Mouse (Mus musculus): ENCODE data around the gene Sap30bp. TPM values are rescaled to one million over a fixed set of nuclear protein-coding genes. Genes with fewer than 3 reads are reported as not detected.
A peak's percentile ranks its signal among the peaks of the same experiment; 100 is the strongest.

Gene Sap30bp
- total RNA-seq, 2 experiments from 2014 or later: 11.5 to 11.6 TPM

DNA sequence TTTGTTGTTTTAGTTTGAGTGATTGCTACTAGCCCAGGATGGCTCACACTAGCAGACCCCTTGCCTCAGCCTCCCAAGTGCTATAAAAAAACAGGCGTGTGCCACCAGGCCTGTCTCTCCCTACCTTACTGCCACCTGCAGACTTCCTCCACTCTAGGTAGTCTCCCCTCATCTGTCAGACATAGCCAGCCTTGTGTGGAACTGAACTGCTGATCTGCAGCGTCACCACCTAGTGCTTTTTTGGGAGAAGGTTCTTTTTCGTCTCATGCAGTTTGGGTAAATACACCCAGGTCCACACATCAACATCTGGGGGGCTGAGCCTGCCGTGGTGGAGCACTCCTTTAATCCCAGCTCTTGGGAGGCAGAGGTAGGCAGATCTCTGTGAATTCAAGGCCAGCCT, 64.0 kb downstream of the Sap30bp start:
- intact Hi-C loops (cut with DNase I): no loop called here
- DNase-seq: no peak

DNA sequence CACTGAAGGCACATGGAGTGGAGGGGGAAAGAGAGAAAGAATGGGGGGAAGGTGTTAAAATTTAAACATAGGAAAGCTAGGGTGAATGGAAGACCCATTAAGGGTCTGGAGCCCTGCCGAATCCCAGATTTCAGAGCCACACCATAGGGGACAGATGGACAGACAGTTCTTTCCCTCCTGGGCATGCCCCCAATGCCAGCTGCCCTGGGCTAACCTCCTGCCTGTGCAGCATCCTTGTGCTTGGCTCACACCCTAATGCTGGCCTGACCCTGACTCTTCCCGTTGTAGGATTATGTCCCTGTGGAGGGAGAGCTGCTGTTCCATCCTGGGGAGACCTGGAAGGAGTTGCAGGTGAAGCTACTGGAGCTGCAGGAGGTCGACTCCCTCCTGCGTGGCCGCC, 64.6 kb downstream of the Sap30bp start:
- intact Hi-C loops (cut with DNase I): no loop called here
- DNase-seq: no peak

DNA sequence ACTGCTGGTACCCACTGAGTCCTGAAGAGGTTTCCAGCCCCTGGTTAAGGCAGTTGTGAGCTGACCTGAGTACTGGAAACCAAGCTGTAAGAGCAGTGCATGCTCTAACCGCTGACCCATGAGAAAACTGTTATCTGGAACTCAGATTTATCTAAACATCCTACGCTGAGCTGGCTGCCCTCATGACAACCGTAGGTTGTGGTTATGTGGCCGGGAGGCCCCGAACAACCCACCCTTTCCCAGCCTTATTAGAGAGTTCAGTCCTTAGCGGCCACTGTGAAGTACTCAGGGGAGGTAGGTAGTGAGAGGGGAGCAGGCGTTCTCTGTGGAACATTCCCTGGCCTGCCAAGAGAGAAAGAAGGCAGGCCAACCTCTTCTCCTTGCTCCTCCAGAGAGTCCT, 65.9 kb downstream of the Sap30bp start:
- no peak for DNase-seq
- intact Hi-C loops (cut with DNase I): no loop called here

DNA sequence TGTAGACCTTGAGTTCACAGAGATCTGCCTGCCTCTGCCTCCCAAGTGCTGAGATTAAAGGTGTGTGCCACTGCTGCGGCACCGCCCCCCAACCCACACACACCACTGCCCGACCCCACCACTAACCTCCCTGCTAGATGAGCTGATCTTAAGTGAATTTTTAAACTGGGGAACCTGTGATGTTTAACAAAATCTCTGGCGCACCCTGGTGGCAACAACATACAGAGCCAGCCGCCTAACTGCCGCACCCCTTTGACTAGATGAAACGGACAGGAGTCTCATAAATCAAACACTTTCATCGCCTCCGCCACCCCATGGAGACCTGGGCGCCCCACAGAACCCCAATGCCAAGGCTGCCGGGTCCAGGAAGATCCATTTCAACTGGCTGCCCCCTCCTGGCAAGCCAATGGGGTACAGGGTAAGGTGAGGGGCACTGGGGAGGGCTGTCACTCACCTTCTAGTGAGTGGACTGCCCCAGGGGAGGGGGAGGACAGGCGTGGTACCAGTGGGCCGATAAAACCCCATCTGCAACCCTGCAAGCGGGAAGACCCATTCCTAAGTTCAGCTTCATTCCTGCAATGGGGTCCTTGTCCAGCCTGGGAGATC, 66.6 kb downstream of the Sap30bp start:
- peak; percentile 63 to 67 for DNase-seq
- intact Hi-C loops (cut with DNase I): loop anchor here (2.0 kb wide), 1 partner anchor 61 kb away; no protein-coding TSS in a partner anchor

DNA sequence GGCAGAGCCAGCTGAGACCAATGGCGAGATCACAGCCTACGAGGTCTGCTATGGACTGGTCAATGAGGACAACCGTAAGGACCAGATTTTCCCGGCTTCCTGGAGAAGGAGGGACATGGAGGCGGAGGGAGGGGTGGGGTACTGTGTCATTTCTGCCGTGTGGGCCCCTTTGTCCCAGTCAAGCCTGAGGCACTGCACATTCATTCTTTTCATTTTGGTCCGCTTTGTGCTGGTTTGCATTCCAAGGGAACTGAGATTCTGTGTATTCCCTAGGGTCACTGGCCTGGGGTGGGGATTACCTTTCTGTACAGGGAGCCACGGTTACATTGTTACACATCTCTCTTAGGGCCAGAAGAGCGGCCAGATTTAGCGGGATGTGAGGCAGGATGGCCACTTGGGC, 67.5 kb downstream of the Sap30bp start:
- no peak for DNase-seq
- intact Hi-C loops (cut with DNase I): loop anchor here (2.0 kb wide), 1 partner anchor 62 kb away; no protein-coding TSS in a partner anchor

DNA sequence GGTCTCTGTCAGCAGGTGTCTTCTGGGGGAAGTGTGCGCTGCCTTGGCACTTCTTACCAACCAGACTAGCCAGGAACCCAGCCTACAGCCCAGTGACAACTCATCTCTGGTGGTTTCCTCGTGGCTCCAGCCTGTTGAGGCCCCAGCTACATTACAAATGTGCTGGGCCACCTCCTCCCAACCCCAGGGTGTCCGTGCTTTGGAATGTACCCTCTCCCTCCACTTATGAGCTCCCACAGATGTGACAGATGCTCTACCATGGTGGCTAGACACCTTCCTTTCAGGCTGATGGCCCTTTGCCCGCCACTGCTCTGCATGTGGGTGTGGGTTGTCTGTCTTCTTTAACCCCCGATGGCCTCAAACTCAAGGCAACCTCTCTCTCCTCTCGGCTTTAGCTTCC, 68.6 kb downstream of the Sap30bp start:
- no peak for DNase-seq

DNA sequence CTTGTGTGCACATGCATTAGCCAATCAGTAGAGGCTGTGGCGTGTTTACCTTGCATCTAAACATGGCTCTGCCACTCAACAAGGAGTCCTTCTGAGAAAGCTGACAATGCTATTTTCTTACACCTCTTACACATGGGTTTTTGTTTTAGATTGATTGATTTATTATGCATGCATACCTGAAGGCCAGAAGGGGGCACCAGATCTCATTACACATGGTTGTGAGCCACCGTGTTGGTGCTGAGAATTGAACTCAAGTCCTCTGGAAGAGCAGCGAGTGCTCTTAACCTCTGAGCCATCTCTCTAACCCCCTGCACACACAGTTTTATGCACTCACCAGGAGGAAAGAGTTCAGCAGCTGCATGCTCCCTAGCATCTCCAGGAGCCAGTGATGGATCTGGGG, 69.8 kb downstream of the Sap30bp start:
- intact Hi-C loops (cut with DNase I): no loop called here
- DNase-seq: no peak

More for the DNA sequence above, 68.6 kb downstream of the Sap30bp start:
- intact Hi-C loops (cut with DNase I): loop anchor here (2.0 kb wide), 1 partner anchor 63 kb away; no protein-coding TSS in a partner anchor

DNA sequence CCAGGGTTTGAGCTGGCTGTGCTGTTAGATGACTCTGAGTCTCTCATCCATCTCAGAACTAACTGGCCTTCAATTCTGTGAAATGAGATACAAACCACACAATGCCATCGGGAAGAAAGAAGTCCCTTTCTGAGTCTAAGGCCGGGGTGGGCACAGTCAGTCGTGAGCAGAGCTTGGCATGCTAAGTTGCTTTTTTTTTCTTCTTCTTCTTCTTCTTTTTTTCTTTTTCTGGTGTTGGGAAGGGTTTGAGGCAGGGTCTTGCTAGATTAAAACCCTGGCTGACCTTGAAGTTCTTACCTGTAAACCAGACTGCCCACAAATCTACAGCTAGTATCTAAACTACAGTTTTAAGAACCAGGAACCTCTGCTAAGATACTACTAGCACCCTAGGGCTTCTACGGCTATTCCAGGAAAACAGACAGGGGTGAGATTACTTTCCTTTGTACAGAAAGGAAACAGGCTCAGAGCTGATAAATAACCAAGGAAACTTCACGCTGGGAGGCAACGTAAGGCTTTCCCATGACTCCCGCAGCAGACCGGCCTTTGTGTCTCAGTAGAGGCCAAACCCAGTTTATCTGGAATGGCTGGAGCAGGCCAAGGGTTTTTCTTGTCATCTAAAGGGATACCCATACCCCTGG, 71.2 kb downstream of the Sap30bp start:
- intact Hi-C loops (cut with DNase I): no loop called here
- DNase-seq: no peak

DNA sequence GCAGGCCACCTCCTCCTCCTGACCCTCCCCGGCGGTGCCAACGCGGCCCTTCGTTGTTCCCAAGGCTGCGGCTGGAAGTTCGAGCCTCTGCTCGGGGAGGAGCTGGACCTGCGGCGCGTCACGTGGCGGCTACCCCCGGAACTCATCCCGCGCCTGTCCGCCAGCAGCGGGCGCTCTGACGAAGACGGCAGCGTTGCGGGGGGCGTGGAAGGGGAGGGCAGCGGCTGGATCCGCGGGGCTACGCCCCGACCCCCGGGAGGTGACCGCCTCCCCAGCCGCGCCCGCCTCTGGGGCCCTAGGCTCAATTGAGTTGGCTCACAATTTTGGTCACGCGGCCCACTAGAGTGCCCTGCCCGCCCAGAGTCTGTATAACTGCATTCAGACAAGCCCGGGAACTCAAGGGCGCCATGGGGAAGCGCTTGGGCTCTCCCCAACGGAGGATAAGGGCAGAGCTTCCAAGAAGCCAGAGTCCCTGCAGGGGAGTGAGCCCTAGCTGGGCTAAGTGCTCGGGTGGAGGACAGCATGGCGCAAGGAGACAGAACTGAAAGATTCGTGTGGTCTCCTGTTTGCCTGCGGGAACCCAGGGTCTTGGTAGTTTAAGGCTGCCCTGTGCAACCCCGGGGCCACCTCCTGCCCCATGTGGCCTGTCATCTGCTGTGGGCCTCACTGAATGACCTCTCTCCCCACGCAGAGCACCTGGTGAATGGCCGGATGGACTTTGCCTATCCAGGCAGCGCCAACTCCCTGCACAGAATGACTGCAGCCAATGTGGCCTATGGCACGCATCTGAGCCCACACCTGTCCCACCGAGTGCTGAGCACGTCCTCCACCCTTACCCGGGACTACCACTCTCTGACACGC, 72.0 kb downstream of the Sap30bp start:
- intact Hi-C loops (cut with DNase I): no loop called here
- peak; percentile 74 to 82 for DNase-seq

DNA sequence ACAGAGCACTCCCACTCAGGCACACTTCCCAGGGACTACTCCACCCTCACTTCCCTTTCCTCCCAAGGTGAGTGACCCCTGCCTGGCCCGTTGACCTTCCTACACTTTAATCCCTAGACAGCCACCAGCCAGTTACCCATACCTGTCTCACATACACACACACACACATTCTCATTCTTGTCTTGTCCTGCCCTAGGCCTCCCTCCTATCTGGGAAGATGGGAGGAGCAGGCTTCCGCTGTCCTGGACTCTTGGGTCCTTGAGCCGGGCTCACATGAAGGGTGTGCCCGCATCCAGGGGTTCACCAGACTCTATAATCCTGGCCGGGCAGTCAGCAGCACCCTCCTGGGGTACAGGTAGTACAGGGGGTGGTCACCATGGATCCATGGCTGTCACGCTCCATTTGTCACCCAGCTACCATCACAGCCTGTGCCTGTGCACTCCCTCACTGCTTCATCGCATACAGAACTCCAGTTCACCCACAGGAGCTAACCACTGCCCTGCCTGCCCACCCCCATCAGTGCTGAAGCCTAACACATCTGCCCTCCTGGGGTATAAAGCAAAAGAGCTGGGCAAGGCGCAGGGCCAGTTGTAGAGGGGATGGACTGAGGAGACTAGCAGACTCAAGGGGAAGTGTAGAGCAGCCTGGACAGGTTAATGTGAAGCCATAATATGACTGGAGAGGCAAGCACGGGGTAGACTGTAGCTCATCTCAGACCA, 72.8 kb downstream of the Sap30bp start:
- no peak for DNase-seq
- intact Hi-C loops (cut with DNase I): no loop called here

DNA sequence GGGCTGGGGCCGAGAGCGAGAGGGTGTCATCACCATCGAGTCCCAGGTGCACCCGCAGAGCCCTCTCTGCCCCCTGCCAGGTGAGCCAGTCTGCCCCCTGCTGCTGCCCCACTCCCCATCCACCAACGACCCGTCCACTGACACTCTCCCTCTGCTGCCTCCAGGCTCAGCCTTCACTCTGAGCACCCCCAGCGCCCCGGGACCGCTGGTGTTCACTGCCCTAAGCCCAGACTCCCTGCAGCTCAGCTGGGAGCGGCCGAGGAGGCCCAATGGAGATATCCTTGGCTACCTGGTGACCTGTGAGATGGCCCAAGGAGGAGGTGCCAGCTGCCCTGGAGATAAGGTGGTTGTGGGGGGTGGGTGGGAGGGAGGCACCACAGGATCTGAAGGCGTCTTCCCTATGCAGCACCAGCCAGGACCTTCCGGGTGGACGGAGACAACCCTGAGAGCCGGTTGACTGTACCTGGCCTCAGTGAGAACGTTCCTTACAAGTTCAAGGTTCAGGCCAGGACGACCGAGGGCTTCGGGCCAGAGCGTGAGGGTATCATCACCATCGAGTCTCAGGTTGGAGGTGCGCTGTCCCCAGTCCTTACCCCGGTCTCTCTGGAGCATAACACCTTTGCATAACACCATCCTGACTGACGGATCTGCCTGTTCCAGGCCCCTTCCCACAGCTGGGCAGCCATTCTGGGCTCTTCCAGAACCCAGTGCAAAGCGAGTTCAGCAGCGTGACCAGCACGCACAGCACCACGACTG, 74.2 kb downstream of the Sap30bp start:
- intact Hi-C loops (cut with DNase I): no loop called here
- no peak for DNase-seq

DNA sequence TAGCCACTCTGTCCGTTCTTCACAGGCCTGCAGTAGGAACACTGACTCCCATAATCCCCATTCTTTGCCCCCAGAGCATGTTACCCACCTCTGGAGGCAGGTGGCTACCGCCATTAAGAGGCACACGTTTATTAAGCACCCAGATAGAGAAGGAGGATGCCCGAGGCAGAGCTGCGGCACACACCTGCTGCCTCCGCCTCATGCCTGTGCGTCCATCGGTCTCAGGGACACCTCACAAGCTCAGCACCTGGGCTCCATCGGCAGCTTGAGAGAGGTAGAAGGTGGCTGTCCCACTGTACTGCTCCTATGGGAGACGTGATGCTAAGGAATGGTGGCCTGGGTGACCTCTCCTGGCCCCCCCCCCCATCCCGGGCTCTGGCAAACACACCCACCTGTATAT, 75.3 kb downstream of the Sap30bp start:
- DNase-seq: no peak
- intact Hi-C loops (cut with DNase I): no loop called here

DNA sequence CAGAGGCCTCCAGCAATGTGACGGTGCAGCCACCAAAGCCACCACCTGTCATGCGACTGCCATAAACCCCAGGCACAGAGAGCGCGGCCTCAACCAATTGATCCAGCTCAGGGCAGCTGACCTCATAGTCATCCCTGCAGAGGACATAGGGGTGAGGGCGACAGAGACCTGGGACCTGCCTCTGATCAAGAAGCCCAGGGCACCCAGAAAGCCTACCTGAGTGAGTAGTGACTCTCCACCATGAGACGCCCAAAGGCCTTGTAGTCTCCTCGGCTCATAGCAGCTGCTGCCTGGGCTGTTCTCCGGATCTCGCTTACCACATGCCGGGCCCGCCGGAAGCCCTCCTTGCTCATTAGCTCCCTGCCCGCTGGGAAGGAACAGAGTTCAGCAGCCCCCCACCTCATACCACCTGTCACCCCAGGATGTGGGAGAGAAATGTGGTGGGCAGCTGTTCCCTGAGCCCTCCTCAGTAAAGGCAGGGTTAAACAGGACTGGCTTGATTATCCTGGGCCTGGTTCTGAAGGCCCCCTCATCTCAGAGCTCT, 75.8 kb downstream of the Sap30bp start:
- intact Hi-C loops (cut with DNase I): no loop called here
- DNase-seq: no peak

DNA sequence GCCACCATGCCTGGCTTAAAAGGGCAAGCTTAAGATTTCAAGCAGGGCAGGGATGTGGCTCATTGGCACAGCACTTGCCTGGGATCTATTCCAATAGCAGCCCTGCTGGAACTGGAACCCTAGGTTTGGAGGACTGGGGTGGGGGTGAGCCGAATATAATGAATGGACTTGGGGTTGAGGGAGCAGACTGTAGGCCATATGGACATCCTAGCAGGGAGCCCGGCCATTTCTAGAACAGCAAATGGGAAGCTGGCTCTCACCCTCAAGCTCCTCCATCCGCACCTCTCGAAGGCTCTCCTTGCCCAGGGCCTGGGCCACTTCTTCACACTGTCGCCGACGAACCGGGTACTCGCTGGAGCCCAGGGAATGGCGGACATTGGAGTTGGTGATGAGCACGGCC, 76.6 kb downstream of the Sap30bp start:
- intact Hi-C loops (cut with DNase I): no loop called here
- no peak for DNase-seq

DNA sequence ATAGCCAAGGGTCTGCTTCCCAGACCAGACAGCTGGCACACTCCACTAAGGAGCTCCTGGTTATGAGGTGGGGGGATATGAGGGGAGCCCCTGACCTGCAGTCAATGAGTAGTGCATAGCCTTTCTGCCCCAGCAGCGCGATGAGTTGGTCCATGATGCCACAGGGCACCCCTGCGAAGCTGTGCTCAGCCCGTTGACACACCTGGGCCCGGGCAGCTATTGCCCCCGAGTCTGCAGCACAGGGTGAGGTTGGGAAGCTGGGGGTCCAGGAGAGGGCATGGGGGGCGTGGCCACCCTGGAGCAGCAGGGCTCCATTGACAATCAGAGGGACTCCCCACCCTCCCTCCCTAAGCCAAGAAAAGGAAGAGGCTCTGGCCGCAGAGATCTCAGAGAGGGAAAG, 77.1 kb downstream of the Sap30bp start:
- no peak for DNase-seq
- intact Hi-C loops (cut with DNase I): no loop called here

DNA sequence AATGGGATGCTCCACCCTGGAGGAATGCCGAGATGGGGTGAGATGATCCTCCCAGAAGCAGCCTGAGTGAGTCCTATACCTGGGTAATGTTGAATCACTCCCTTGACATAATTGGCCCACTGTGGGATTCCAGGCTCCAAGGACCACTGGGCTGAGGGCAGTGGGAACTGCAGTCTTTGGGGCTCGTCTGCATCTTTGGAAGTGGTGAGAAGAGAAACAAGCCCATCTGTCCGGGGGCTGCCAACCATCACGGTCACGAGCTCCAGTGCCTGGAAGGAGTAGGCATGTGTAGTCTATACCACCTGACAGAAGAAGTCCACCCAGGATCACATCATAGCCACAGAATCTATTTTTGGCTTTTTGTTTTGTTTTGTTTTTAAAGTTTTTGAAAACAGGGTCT, 77.9 kb downstream of the Sap30bp start:
- intact Hi-C loops (cut with DNase I): no loop called here
- no peak for DNase-seq

DNA sequence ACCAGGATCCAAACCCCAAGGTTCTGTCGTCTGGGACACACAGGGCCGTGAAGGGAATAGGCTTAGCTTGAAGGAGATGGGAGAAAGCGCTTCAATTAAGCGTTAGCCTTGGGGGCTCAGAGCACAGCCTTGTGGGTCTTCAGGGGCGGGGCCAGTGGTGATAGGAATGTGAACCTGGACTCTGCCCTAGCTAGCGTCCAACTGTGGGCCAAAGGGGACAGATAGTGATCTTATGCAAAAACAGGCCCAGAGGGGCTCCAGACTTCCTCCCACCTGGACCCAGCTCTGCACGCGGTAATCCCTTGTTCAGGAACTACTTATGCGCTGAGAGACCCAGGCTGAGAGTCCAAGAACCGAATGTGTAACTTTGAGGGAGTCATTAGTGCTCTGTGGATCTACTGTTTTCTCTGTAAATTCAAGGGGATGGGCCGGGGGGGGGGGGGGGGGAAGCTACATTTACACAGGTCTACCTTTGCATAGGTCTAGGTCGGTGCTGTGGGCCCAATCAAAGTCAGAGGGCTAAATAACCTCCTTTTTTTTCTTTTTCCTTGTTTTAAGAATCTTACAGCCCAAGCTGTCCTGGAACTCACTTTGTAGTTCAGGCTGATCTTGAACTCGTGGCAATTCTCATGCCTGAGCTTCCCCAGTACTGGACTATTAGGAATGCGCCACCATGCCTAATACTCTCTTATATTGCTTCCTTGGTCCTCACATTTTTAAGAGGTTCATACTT, 78.6 kb downstream of the Sap30bp start:
- intact Hi-C loops (cut with DNase I): no loop called here
- no peak for DNase-seq

DNA sequence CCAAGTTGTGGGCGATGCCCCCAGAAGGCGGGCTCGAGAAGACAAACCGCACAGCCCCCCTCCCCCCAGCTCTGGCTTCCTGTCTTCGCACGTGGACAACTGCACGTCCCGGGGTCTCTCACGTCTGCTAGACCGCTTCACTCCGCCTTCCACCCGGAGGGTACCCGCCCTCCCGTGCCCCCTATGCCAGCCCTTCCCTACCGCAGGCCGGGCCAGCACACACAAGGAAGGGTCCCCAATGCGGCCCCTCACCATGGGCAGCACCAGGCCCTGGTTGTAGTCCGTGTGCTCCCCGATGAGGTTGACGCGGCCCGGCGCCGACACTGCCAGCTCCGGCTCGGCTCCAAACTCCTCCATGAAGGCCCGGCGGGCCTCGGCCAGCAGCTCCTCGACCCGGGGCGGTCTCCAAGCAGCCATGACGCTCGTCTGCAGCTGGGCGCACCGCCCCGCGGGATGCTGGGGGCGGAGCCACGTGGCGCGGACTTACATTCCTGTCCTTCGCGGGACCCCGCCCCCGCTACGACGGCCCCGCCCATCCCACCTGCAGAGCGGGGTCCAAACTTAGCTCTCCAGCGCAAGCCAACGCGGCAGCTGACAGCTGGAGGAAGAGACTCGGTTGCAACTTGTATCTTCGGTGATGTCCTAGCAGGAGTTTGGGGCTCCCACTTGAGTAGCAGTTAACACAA, 79.3 kb downstream of the Sap30bp start, which contains the start of gene Galk1:
Galk1 (minus strand) TSS at position 458 of the 686 bp plus-strand sequence.
- DNase-seq: peak; percentile 81 to 85
- intact Hi-C loops (cut with DNase I): no loop called here

Data from gastrocnemius, postnatal 36 days (tissue).